9 mouse cellular contexts compared by ENCODE assay signal in the genomic region with DNA sequence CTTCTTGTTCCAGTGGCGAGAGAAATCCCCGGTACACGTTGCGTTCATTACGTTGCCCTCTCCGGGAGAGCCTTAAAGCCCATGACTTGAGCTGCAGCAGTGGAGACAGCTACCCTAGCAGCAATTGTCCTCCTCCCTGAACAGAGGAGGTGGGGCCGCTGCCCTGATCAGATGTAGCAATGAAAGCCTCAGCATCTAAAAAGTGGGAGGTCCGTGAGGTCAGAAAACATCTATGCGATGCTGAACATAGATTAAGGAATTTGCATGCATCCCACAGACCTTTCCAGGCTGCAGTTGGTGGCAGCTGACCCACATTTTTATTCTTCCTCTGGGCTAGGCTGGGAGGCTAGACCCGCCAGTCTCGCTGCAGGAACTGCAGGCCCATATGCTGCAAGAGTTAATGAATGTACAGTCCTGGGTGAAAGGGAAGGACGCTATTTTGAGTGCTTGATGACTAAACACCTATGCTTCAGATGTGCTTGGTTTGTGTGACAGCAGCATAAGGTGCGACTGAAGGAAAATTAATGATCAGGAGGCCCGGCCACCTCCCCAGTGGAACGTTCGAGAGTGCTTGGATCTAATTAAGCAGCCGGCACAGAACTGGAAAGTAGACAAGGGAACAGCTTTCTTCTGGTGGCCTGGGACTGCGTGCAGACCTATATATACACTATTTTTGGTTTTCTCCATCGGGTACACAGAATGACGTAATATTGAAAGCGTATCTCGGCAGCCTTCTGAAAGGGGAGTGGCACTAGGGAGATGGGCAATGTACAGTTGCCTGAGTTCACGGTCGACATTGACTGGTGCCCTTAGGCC.
DNase-seq lines count a peak whose midpoint lies in the region; ATAC-seq and TF ChIP-seq lines count a peak whose summit lies in the region.
"Had no signal": no experiment of that assay in that cellular context is flagged by ENCODE, and none has a peak within 500 bp of the region (broad histone marks: within the 10 kb centered on the region; RNA-seq: fewer than 3 reads in every experiment).

No protein-coding gene starts in this region.

- H3K9me3 ChIP-seq in midbrain, embryonic 11.5 days (ENCODE audit: control insufficient read depth, low read length): no peaks in the 10 kb centered on the region
- H3K9me3 ChIP-seq in midbrain, postnatal 0 days (ENCODE audit: low read length): no peaks in the 10 kb centered on the region
- no peaks in the 10 kb centered on the region for H3K9me3 ChIP-seq in forebrain, embryonic 15.5 days

- TF ChIP-seq CTCF in midbrain, postnatal 0 days (IDR thresholded peaks at IDR 0.05): no peak

- H3K4me1 ChIP-seq in midbrain, embryonic 11.5 days (ENCODE audit: control insufficient read depth, insufficient read depth, low read length): peaks cover 25% of the 10 kb centered on the region
- H3K4me1 ChIP-seq in midbrain, postnatal 0 days (ENCODE audit: insufficient read depth, low read length): no peaks in the 10 kb centered on the region; the same call in 1 of the 2 replicates
- peaks cover 25% of the 10 kb centered on the region for H3K4me1 ChIP-seq in forebrain, embryonic 15.5 days

- no peak overlapping the region for H3K4me2 ChIP-seq in midbrain, embryonic 11.5 days
- H3K4me2 ChIP-seq in midbrain, postnatal 0 days (ENCODE audit: low read depth, low read length, poor library complexity, severe bottlenecking): no peak overlapping the region
- H3K4me2 ChIP-seq in forebrain, embryonic 15.5 days (replicated peaks): no peak overlapping the region

- WGBS in midbrain, embryonic 11.5 days: 64% methylated on average over 24 of the region's 24 CpGs
- 59% methylated on average over 24 of the region's 24 CpGs for WGBS in midbrain, postnatal 0 days
- 48% methylated on average over 24 of the region's 24 CpGs for WGBS in forebrain, embryonic 15.5 days

- no peak overlapping the region for H3K4me3 ChIP-seq in midbrain, embryonic 11.5 days (ENCODE audit: low read depth, low read length)
- H3K4me3 ChIP-seq in midbrain, postnatal 0 days (ENCODE audit: low read depth, low read length): no peak overlapping the region
- H3K4me3 ChIP-seq in forebrain, embryonic 15.5 days: no peak overlapping the region

- no peak for DNase-seq in cerebellum, postnatal 4 days (ENCODE audit: low spot score in 2 of 2)
- DNase-seq in midbrain, embryonic 11.5 days (ENCODE audit: low spot score, missing footprints): no peak
- no peak for DNase-seq in midbrain, postnatal 0 days (ENCODE audit: low spot score)
- peak; percentile 53 for DNase-seq in retina, postnatal 1 day
- DNase-seq in spleen, adult 18-20 months: no peak
- DNase-seq in testis, postnatal 14 days (ENCODE audit: low spot score): no peak
- DNase-seq: liver had no signal

- no peak overlapping the region for H3K27ac ChIP-seq in midbrain, embryonic 11.5 days (ENCODE audit: low read depth, low read length)
- H3K27ac ChIP-seq in midbrain, postnatal 0 days (ENCODE audit: low read depth, low read length): no peak overlapping the region
- no peak overlapping the region for H3K27ac ChIP-seq in forebrain, embryonic 15.5 days (replicated peaks)

- H3K27me3 ChIP-seq in midbrain, embryonic 11.5 days (ENCODE audit: control insufficient read depth, insufficient read depth, low read length): no peaks in the 10 kb centered on the region
- no peaks in the 10 kb centered on the region for H3K27me3 ChIP-seq in midbrain, postnatal 0 days (ENCODE audit: insufficient read depth, low read length)
- H3K27me3 ChIP-seq in forebrain, embryonic 15.5 days: no peaks in the 10 kb centered on the region

- ATAC-seq in cerebellum, adult (ENCODE audit: insufficient number of reproducible peaks, low FRiP score, low TSS enrichment): peak; percentile 21; the same call in 1 of the 2 replicates
- ATAC-seq in midbrain, embryonic 11.5 days (ENCODE audit: low FRiP score): peak; percentile 43; the same call in 1 of the 2 replicates
- no peak for ATAC-seq in midbrain, postnatal 0 days (ENCODE audit: low FRiP score)
- 0 out of 2 replicates have a peak, but pooled peaks have one; percentile 17 for ATAC-seq in forebrain, embryonic 15.5 days (replicated peaks)

- no peak overlapping the region for H3K9ac ChIP-seq in midbrain, embryonic 11.5 days (ENCODE audit: low read length)
- no peak overlapping the region for H3K9ac ChIP-seq in midbrain, postnatal 0 days (replicated peaks; ENCODE audit: low read length, poor library complexity, severe bottlenecking)
- no peak overlapping the region for H3K9ac ChIP-seq in forebrain, embryonic 15.5 days (replicated peaks)

- no peaks in the 10 kb centered on the region for H3K36me3 ChIP-seq in midbrain, embryonic 11.5 days (ENCODE audit: control insufficient read depth, insufficient read depth, low read length)
- H3K36me3 ChIP-seq in midbrain, postnatal 0 days (ENCODE audit: insufficient read depth, low read length): no peaks in the 10 kb centered on the region
- no peaks in the 10 kb centered on the region for H3K36me3 ChIP-seq in forebrain, embryonic 15.5 days
